Mouse (Mus musculus): ENCODE results near the gene Asgr2. TPM values are rescaled to one million over a fixed set of nuclear protein-coding genes. Genes with fewer than 3 reads are reported as not detected.

Asgr2 gene
- 0.32 TPM in 1 of 2 replicates, not detected in the other for polyA plus RNA-seq (2014; fragmentation: Nextera tagmentation; extraction: Ambion mirVana)

GRCm38 (mm10) chr11:70091986-70092783 lies at the start of gene Asgr2:
TSS of gene Asgr2 (plus strand) at chr11:70092644.
- 73% methylated on average over 12 of the region's 12 CpGs for WGBS
- no peak within 1 kb of the TSS for H3K27ac ChIP-seq (replicated peaks; ENCODE audit: low read depth, low read length)
- H3K9ac ChIP-seq (ENCODE audit: low read depth, low read length), result no peak within 1 kb of the TSS
- DNase-seq (ENCODE audit: low spot score) (no peak), ATAC-seq (ENCODE audit: low read depth) (no peak)
- H3K4me1 ChIP-seq (ENCODE audit: control insufficient read depth, insufficient read depth, low read length), result no peaks in the 10 kb centered on the region
- H3K9me3 ChIP-seq (ENCODE audit: control insufficient read depth, low read length), result 0 out of 2 replicates have a peak, but pooled peaks cover 5% of the 10 kb centered on the region
- H3K4me2 ChIP-seq (ENCODE audit: low read depth, low read length), result no peak within 1 kb of the TSS
- H3K36me3 ChIP-seq (ENCODE audit: control insufficient read depth, insufficient read depth, low read length), result no peaks in the 10 kb centered on the region
- no peaks in the 10 kb centered on the region for H3K27me3 ChIP-seq (replicated peaks; ENCODE audit: control insufficient read depth, insufficient read depth, low read length)
- H3K4me3 ChIP-seq (ENCODE audit: low read depth, low read length), result no peak within 1 kb of the TSS

GRCm38 (mm10) chr11:70043665-70044064 lies 48.8 kb upstream of the Asgr2 start:
- Histone ChIP-seq H3K36me3 (ENCODE audit: control insufficient read depth, insufficient read depth, low read length) (peaks cover 65% of the 10 kb centered on the region), H3K4me1 (ENCODE audit: control insufficient read depth, insufficient read depth, low read length) (no peaks in the 10 kb centered on the region), H3K4me2 (ENCODE audit: low read depth, low read length) (no peak overlapping the region), H3K27ac (replicated peaks; ENCODE audit: low read depth, low read length) (no peak overlapping the region), H3K27me3 (replicated peaks; ENCODE audit: control insufficient read depth, insufficient read depth, low read length) (no peaks in the 10 kb centered on the region), H3K4me3 (ENCODE audit: low read depth, low read length) (no peak overlapping the region), H3K9ac (ENCODE audit: low read depth, low read length) (no peak overlapping the region), H3K9me3 (ENCODE audit: control insufficient read depth, low read length) (no peaks in the 10 kb centered on the region)
- 82% methylated on average over 7 of the region's 7 CpGs for WGBS
- ATAC-seq (ENCODE audit: low read depth), result no peak
- DNase-seq (ENCODE audit: low spot score), result no peak

DNA sequence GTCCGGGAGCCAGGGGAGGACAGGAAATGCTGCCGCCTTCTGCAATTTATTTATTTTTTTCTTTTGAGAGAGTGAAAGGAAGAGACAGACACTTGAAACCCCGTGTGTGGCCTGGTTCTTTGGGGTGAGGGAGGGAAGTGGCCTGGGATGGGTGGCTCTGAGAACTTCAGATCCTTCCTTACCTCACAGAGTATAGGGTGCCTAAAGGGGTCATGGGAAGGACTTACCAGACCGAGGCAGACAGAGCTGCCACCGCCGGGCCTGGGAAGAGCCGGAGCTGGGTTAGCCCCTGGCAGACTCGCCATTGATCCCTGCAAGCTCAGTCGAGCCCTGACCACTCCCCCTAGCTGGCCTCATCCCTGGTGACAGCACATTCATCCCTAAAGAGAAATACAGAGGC lies 47.0 kb upstream of the Asgr2 start:
- DNase-seq (ENCODE audit: low spot score) (no peak), ATAC-seq (ENCODE audit: low read depth) (no peak)
- H3K4me3 ChIP-seq (ENCODE audit: low read depth, low read length), result no peak overlapping the region
- H3K9ac ChIP-seq (ENCODE audit: low read depth, low read length), result no peak overlapping the region; the same call in 1 of the 2 replicates
- no peak overlapping the region for H3K27ac ChIP-seq (replicated peaks; ENCODE audit: low read depth, low read length)
- H3K4me2 ChIP-seq (ENCODE audit: low read depth, low read length), result no peak overlapping the region
- peaks cover 49% of the 10 kb centered on the region for H3K36me3 ChIP-seq (ENCODE audit: control insufficient read depth, insufficient read depth, low read length)
- no peaks in the 10 kb centered on the region for H3K4me1 ChIP-seq (ENCODE audit: control insufficient read depth, insufficient read depth, low read length)
- no peaks in the 10 kb centered on the region for H3K27me3 ChIP-seq (replicated peaks; ENCODE audit: control insufficient read depth, insufficient read depth, low read length)
- no peaks in the 10 kb centered on the region for H3K9me3 ChIP-seq (ENCODE audit: control insufficient read depth, low read length)
- 16% methylated on average over 9 of the region's 9 CpGs for WGBS

DNA sequence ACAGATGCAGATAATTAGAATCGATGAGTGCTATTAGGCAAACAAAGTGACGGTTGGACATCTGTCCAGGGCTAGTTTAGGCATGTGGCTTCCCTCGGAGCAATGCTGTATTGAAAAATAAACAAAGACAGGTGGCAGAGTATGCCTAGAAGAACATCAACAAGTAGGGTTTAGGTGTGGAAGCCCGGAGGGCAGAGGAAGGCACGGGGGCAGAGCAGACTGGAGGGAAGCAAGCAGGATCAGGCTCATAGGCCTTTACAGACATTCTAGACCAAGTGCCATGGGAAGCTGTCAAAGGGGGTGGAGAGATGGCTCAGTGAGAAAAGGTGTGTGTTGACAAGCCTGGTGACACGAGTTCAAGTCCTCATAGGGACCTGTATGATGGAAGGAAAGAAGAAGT lies 43.1 kb upstream of the Asgr2 start:
- Histone ChIP-seq H3K9me3 (ENCODE audit: control insufficient read depth, low read length) (no peaks in the 10 kb centered on the region), H3K9ac (ENCODE audit: low read depth, low read length) (no peak overlapping the region), H3K36me3 (ENCODE audit: control insufficient read depth, insufficient read depth, low read length) (peaks cover 14% of the 10 kb centered on the region), H3K4me3 (ENCODE audit: low read depth, low read length) (no peak overlapping the region), H3K4me1 (ENCODE audit: control insufficient read depth, insufficient read depth, low read length) (no peaks in the 10 kb centered on the region), H3K27me3 (replicated peaks; ENCODE audit: control insufficient read depth, insufficient read depth, low read length) (no peaks in the 10 kb centered on the region), H3K4me2 (ENCODE audit: low read depth, low read length) (no peak overlapping the region), H3K27ac (replicated peaks; ENCODE audit: low read depth, low read length) (no peak overlapping the region)
- no peak for DNase-seq (ENCODE audit: low spot score)
- no peak for ATAC-seq (ENCODE audit: low read depth)
- 34% methylated on average over 6 of the region's 6 CpGs for WGBS

GRCm38 (mm10) chr11:70049816-70050215 lies 42.6 kb upstream of the Asgr2 start:
- no peak overlapping the region for H3K27ac ChIP-seq (replicated peaks; ENCODE audit: low read depth, low read length)
- H3K27me3 ChIP-seq (replicated peaks; ENCODE audit: control insufficient read depth, insufficient read depth, low read length), result no peaks in the 10 kb centered on the region
- peaks cover 9% of the 10 kb centered on the region for H3K36me3 ChIP-seq (ENCODE audit: control insufficient read depth, insufficient read depth, low read length)
- WGBS, result 63% methylated on average over 10 of the region's 10 CpGs
- ATAC-seq (ENCODE audit: low read depth) (no peak), DNase-seq (ENCODE audit: low spot score) (no peak)
- no peaks in the 10 kb centered on the region for H3K4me1 ChIP-seq (ENCODE audit: control insufficient read depth, insufficient read depth, low read length)
- no peak overlapping the region for H3K9ac ChIP-seq (ENCODE audit: low read depth, low read length)
- no peaks in the 10 kb centered on the region for H3K9me3 ChIP-seq (ENCODE audit: control insufficient read depth, low read length)
- H3K4me2 ChIP-seq (ENCODE audit: low read depth, low read length), result no peak overlapping the region
- H3K4me3 ChIP-seq (ENCODE audit: low read depth, low read length), result no peak overlapping the region

DNA sequence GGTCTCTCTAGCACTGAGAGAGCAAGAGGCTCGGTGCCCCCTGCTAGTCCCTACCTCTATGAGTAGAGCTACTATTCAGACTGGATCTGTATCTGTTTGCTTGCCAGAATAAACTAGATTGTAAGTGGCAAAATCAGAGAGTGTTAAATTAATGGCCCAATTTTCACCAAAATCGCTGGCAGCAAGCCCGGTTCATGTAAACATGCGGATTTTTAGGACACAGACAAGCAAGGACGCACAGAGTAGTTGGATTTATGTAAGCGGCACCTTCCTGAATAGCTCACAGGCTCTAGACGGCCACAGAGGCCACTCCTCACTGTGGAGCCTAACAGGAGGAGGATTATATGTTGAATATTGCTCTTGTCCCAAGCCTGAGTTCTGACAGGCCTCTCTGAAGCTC lies 39.3 kb upstream of the Asgr2 start:
- no peaks in the 10 kb centered on the region for H3K36me3 ChIP-seq (ENCODE audit: control insufficient read depth, insufficient read depth, low read length)
- no peaks in the 10 kb centered on the region for H3K4me1 ChIP-seq (ENCODE audit: control insufficient read depth, insufficient read depth, low read length)
- H3K27ac ChIP-seq (replicated peaks; ENCODE audit: low read depth, low read length), result no peak overlapping the region
- H3K4me3 ChIP-seq (ENCODE audit: low read depth, low read length), result no peak overlapping the region
- ATAC-seq (ENCODE audit: low read depth), result no peak
- H3K9me3 ChIP-seq (ENCODE audit: control insufficient read depth, low read length), result no peaks in the 10 kb centered on the region
- 63% methylated on average over 7 of the region's 7 CpGs for WGBS
- no peak for DNase-seq (ENCODE audit: low spot score)
- H3K9ac ChIP-seq (ENCODE audit: low read depth, low read length), result no peak overlapping the region
- H3K27me3 ChIP-seq (replicated peaks; ENCODE audit: control insufficient read depth, insufficient read depth, low read length), result no peaks in the 10 kb centered on the region
- H3K4me2 ChIP-seq (ENCODE audit: low read depth, low read length), result no peak overlapping the region

GRCm38 (mm10) chr11:70053898-70054570 lies 38.4 kb upstream of the Asgr2 start, which contains the start of gene Asgr1:
TSS of gene Asgr1 (plus strand) at chr11:70054085.
- no peak within 1 kb of the TSS for H3K4me3 ChIP-seq (ENCODE audit: low read depth, low read length)
- no peaks in the 10 kb centered on the region for H3K4me1 ChIP-seq (ENCODE audit: control insufficient read depth, insufficient read depth, low read length)
- DNase-seq (ENCODE audit: low spot score) (no peak), ATAC-seq (ENCODE audit: low read depth) (no peak)
- WGBS, result 83% methylated on average over 10 of the region's 10 CpGs
- H3K36me3 ChIP-seq (ENCODE audit: control insufficient read depth, insufficient read depth, low read length), result no peaks in the 10 kb centered on the region
- no peak within 1 kb of the TSS for H3K4me2 ChIP-seq (ENCODE audit: low read depth, low read length)
- no peak within 1 kb of the TSS for H3K27ac ChIP-seq (replicated peaks; ENCODE audit: low read depth, low read length)
- no peak within 1 kb of the TSS for H3K9ac ChIP-seq (ENCODE audit: low read depth, low read length)
- H3K9me3 ChIP-seq (ENCODE audit: control insufficient read depth, low read length), result no peaks in the 10 kb centered on the region
- H3K27me3 ChIP-seq (replicated peaks; ENCODE audit: control insufficient read depth, insufficient read depth, low read length), result no peaks in the 10 kb centered on the region

GRCm38 (mm10) chr11:70055618-70056214 lies 36.7 kb upstream of the Asgr2 start:
- no peaks in the 10 kb centered on the region for H3K36me3 ChIP-seq (ENCODE audit: control insufficient read depth, insufficient read depth, low read length)
- H3K9me3 ChIP-seq (ENCODE audit: control insufficient read depth, low read length), result no peaks in the 10 kb centered on the region
- DNase-seq (ENCODE audit: low spot score) (peak; percentile 39), ATAC-seq (ENCODE audit: low read depth) (peak; percentile 63)
- WGBS, result 28% methylated on average over 16 of the region's 18 CpGs
- 0 out of 2 replicates have a peak overlapping the region, but pooled peaks have one; percentile 25 for H3K9ac ChIP-seq (ENCODE audit: low read depth, low read length)
- H3K4me3 ChIP-seq (ENCODE audit: low read depth, low read length), result no peak overlapping the region
- no peaks in the 10 kb centered on the region for H3K27me3 ChIP-seq (replicated peaks; ENCODE audit: control insufficient read depth, insufficient read depth, low read length)
- no peaks in the 10 kb centered on the region for H3K4me1 ChIP-seq (ENCODE audit: control insufficient read depth, insufficient read depth, low read length)
- no peak overlapping the region for H3K27ac ChIP-seq (replicated peaks; ENCODE audit: low read depth, low read length)
- peak overlapping the region; percentile 21 for H3K4me2 ChIP-seq (ENCODE audit: low read depth, low read length)

Measured in embryonic facial prominence, embryonic 14.5 days (tissue).